Mouse (Mus musculus) thymus, postnatal 10 days (tissue): ENCODE results near the gene Kcnt1.

ENCODE experiments used
- DNase-seq, 2 experiments: peaks; one replicate each; pipeline ENCODE4 v3.0.0; 2021; ENCODE audit warnings: low spot score in 2 of 2

Gene Kcnt1

GRCm38 (mm10) chr2:25877736-25878268 is 14.3 kb downstream of the Kcnt1 start:
- no peak for DNase-seq

GRCm38 (mm10) chr2:25878516-25878915 is 15.0 kb downstream of the Kcnt1 start:
- no peak for DNase-seq

- DNase-seq = no peak
These were observed 15.5 kb downstream of the Kcnt1 start for GRCm38 (mm10) chr2:25879061-25879460.

GRCm38 (mm10) chr2:25882276-25882675 is 18.7 kb downstream of the Kcnt1 start:
- DNase-seq = no peak

GRCm38 (mm10) chr2:25884756-25885155 is 21.2 kb downstream of the Kcnt1 start:
- DNase-seq = no peak

GRCm38 (mm10) chr2:25887226-25887625 is 23.7 kb downstream of the Kcnt1 start:
- DNase-seq = no peak

GRCm38 (mm10) chr2:25888144-25888543 is 24.6 kb downstream of the Kcnt1 start:
- DNase-seq = peak in 1 of 2 experiments; percentile 25

GRCm38 (mm10) chr2:25892440-25892839 is 28.9 kb downstream of the Kcnt1 start:
- no peak for DNase-seq

- DNase-seq = no peak
These were observed 35.4 kb downstream of the Kcnt1 start for GRCm38 (mm10) chr2:25898970-25899369.

- no peak for DNase-seq
These were observed 46.3 kb downstream of the Kcnt1 start for GRCm38 (mm10) chr2:25909872-25910271.

GRCm38 (mm10) chr2:25913247-25913646 is 49.7 kb downstream of the Kcnt1 start:
- DNase-seq = peak; percentile 14 to 51

GRCm38 (mm10) chr2:25914201-25914600 is 50.7 kb downstream of the Kcnt1 start:
- DNase-seq = no peak

- DNase-seq = no peak
These were observed 51.3 kb downstream of the Kcnt1 start for GRCm38 (mm10) chr2:25914821-25915220.

GRCm38 (mm10) chr2:25918408-25918807 is 54.9 kb downstream of the Kcnt1 start:
- no peak for DNase-seq

GRCm38 (mm10) chr2:25919972-25920371 is 56.4 kb downstream of the Kcnt1 start:
- DNase-seq = no peak

- DNase-seq = no peak
These were observed 60.3 kb downstream of the Kcnt1 start for GRCm38 (mm10) chr2:25923799-25924198.

GRCm38 (mm10) chr2:25924934-25925333 is 61.4 kb downstream of the Kcnt1 start:
- no peak for DNase-seq

- DNase-seq = no peak
These were observed 64.3 kb downstream of the Kcnt1 start for GRCm38 (mm10) chr2:25927821-25928220.

GRCm38 (mm10) chr2:25931249-25931859 is 67.8 kb downstream of the Kcnt1 start:
- DNase-seq = peak in 1 of 2 experiments; percentile 44

GRCm38 (mm10) chr2:25940503-25940902 is 77.0 kb downstream of the Kcnt1 start:
- DNase-seq = peak; percentile 50

- DNase-seq = no peak
These were observed 80.3 kb downstream of the Kcnt1 start for GRCm38 (mm10) chr2:25943822-25944221.

GRCm38 (mm10) chr2:25947950-25948349 is 84.4 kb downstream of the Kcnt1 start:
- DNase-seq = no peak

GRCm38 (mm10) chr2:25949291-25949690 is 85.8 kb downstream of the Kcnt1 start:
- no peak for DNase-seq
